Mouse (Mus musculus): ENCODE data around the gene Olfr49. TPM values are rescaled to one million over a fixed set of nuclear protein-coding genes. Genes with fewer than 3 reads are reported as not detected.
"Not testable (repeated sequence)": the region's sequence is repeated elsewhere in the genome, so short reads cannot be mapped to it uniquely, and the experiment has no call there.

Gene Olfr49
- polyA plus RNA-seq, 1 experiment: not detected

GRCm38 (mm10) chr14:54231176-54231956 lies 53.4 kb downstream of the Olfr49 start:
- DNase-seq (ENCODE audit: low spot score): no peak

- DNase-seq (ENCODE audit: low spot score): no peak
These were observed 54.0 kb downstream of the Olfr49 start for GRCm38 (mm10) chr14:54230638-54231150.

- DNase-seq (ENCODE audit: low spot score): not testable (repeated sequence)
These were observed 54.9 kb downstream of the Olfr49 start for GRCm38 (mm10) chr14:54229849-54230248.

GRCm38 (mm10) chr14:54228933-54229713 lies 55.6 kb downstream of the Olfr49 start:
- DNase-seq (ENCODE audit: low spot score): no peak

- DNase-seq (ENCODE audit: low spot score): no peak
These were observed 56.2 kb downstream of the Olfr49 start for GRCm38 (mm10) chr14:54228501-54228900.

Other genes with a start within 250 kb of the Olfr49 start
- gene Dad1, start 30.8 kb downstream of the Olfr49 start, polyA plus RNA-seq (2012; rRNA removed): 228 and 295 TPM in 2 replicates
- 38.1 and 62.8 TPM in 2 replicates for gene Abhd4, start 30.8 kb downstream of the Olfr49 start, polyA plus RNA-seq (2012; rRNA removed)
- gene Oxa1l, start 75.9 kb upstream of the Olfr49 start, polyA plus RNA-seq (2012; rRNA removed): 61.4 and 65.5 TPM in 2 replicates
- gene Slc7a7, start 132.8 kb upstream of the Olfr49 start, polyA plus RNA-seq (2012; rRNA removed): 8.9 TPM in 2 replicates
- 221 and 233 TPM in 2 replicates for gene Mrpl52, start 142.0 kb upstream of the Olfr49 start, polyA plus RNA-seq (2012; rRNA removed)
- gene Mmp14, start 146.7 kb upstream of the Olfr49 start, polyA plus RNA-seq (2012; rRNA removed): 202 and 226 TPM in 2 replicates
- 81.0 and 93.8 TPM in 2 replicates for gene Lrp10, start 179.2 kb upstream of the Olfr49 start, polyA plus RNA-seq (2012; rRNA removed)
- gene Rem2, start 191.2 kb upstream of the Olfr49 start, polyA plus RNA-seq (2012; rRNA removed): 0.28 and 0.32 TPM in 2 replicates
- gene Prmt5, start 232.6 kb upstream of the Olfr49 start, polyA plus RNA-seq (2012; rRNA removed): 38.1 and 40.2 TPM in 2 replicates